Mouse (Mus musculus) brain, adult 10 weeks (tissue): ENCODE results near the gene Vps50. TPM values are rescaled to one million over a fixed set of nuclear protein-coding genes. Genes with fewer than 3 reads are reported as not detected.

Source experiments
- polyA plus RNA-seq: library from polyadenylated mRNA; stranded (reverse); fragments of 350-450 nt; fragmentation: Illumina TruSeq; extraction: RNeasy Lipid Tissue Mini Kit (QIAGEN cat#74804); gene quantifications from one replicate; pipeline ENCODE4 v1.2.3, GENCODE M21; 2015; ENCODE audit warnings: low read depth, low replicate concordance

Gene Vps50
- 66.1 TPM for polyA plus RNA-seq

GRCm38 (mm10) chr6:3498162-3498848, at the start of gene Vps50, which contains the start of gene Hepacam2:
TSS of gene Vps50 (plus strand) at chr6:3498382.
TSS of gene Hepacam2 (minus strand) at chr6:3498298.

Other genes starting within 250 kb of the Vps50 start
- gene Samd9l, start 98.8 kb upstream of the Vps50 start, polyA plus RNA-seq = 2.5 TPM
- gene Hepacam2, start 84 bp upstream of the Vps50 start, polyA plus RNA-seq = 0.43 TPM